Mouse (Mus musculus) forebrain, embryonic 16.5 days (tissue): ENCODE data around the gene Rps3a1. TPM values are rescaled to one million over a fixed set of nuclear protein-coding genes. Genes with fewer than 3 reads are reported as not detected.
"Not testable (repeated sequence)": the region's sequence is repeated elsewhere in the genome, so short reads cannot be mapped to it uniquely, and the experiment has no call there.

Experiments
- ATAC-seq: fragments of 200-750 bp; cut with Nextera tagmentation; 2 replicates; pipeline ENCODE4 v1.8.0; 2017; ENCODE audit warnings: mild to moderate bottlenecking, moderate library complexity
- H3K27ac ChIP-seq: fragments of 300-500 bp; sonication (generic); 2 replicates; pipeline ENCODE4 v1.5.1; 2014; ENCODE audit warnings: low read length, control low read depth
- H3K27me3 ChIP-seq: fragments of 300-500 bp; sonication (generic); replicated peaks from 2 replicates; pipeline ENCODE4 v1.6.1; 2014; ENCODE audit warnings: low read length; ENCODE audit not compliant: control insufficient read depth, insufficient read depth
- H3K36me3 ChIP-seq: fragments of 300-500 bp; sonication (generic); 2 replicates; pipeline ENCODE4 v1.6.1; 2014; ENCODE audit not compliant: control insufficient read depth, insufficient read depth
- H3K4me1 ChIP-seq: fragments of 300-500 bp; sonication (generic); replicated peaks from 2 replicates; pipeline ENCODE4 v1.6.1; 2014; ENCODE audit warnings: low read length; ENCODE audit not compliant: control insufficient read depth, insufficient read depth
- H3K4me2 ChIP-seq: fragments of 300-500 bp; sonication (generic); 2 replicates; pipeline ENCODE4 v1.6.1; 2014; ENCODE audit warnings: mild to moderate bottlenecking, low read length, control low read depth
- H3K4me3 ChIP-seq: fragments of 300-500 bp; sonication (generic); replicated peaks from 2 replicates; pipeline ENCODE4 v1.5.1; 2014; ENCODE audit warnings: mild to moderate bottlenecking, low read length, control low read depth
- H3K9ac ChIP-seq: fragments of 300-500 bp; sonication (generic); replicated peaks from 2 replicates; pipeline ENCODE4 v1.6.1; 2014; ENCODE audit warnings: low read depth, low read length, control low read depth
- H3K9me3 ChIP-seq: fragments of 300-500 bp; sonication (generic); 2 replicates; pipeline ENCODE4 v1.6.1; 2016; ENCODE audit warnings: low read length; ENCODE audit not compliant: control insufficient read depth
- WGBS: fragments of 180-500 bp; shearing (Covaris S2); extraction: QIAGEN DNeasy Blood & Tissue Kit; methylation state at CpG from one replicate; pipeline ENCODE4 v1.1.7; 2014; 5-methylcytosine and 5-hydroxymethylcytosine counted together
- polyA plus RNA-seq: library from polyadenylated mRNA; unstranded; fragments of >200 nt; fragmentation: Nextera tagmentation; extraction: Ambion mirVana; gene quantifications from 2 replicates; pipeline ENCODE4 v1.2.1, GENCODE M21; 2015

Rps3a1 gene
- polyA plus RNA-seq, 1 experiment from 2014 or later: 654 TPM

DNA sequence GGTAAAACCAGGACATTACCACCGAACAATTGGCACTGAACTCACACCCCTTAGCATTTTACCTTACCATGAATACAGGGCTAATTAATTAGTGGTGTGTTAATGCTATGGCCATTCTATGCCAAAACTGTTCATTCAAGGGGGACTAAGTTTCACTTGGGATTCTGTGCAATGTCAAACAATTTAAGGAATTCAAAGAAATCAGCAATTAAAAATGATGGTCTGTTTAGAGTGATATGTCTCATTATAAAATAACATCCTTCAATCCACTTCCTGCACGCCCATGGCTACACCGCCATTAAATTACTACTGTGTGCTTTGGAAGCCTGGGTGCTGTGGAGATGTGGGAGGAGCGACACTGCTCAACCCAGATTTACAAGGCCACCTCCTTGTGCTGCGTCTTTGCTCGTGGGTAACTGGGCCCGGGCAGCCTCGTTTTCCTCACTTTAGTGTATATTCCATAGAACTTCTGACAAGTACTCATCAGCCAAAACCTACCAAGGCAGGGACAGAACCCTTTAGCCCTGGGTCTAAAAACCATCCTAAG lies 36.3 kb downstream of the Rps3a1 start:
- WGBS: 46% methylated on average over 8 of the region's 8 CpGs
- Histone ChIP-seq H3K27me3 (no peaks in the 10 kb centered on the region), H3K4me3 (no peak overlapping the region), H3K9me3 (no peaks in the 10 kb centered on the region), H3K4me1 (no peaks in the 10 kb centered on the region), H3K36me3 (no peaks in the 10 kb centered on the region), H3K27ac (no peak overlapping the region), H3K4me2 (no peak overlapping the region), H3K9ac (no peak overlapping the region)
- no peak for ATAC-seq

DNA sequence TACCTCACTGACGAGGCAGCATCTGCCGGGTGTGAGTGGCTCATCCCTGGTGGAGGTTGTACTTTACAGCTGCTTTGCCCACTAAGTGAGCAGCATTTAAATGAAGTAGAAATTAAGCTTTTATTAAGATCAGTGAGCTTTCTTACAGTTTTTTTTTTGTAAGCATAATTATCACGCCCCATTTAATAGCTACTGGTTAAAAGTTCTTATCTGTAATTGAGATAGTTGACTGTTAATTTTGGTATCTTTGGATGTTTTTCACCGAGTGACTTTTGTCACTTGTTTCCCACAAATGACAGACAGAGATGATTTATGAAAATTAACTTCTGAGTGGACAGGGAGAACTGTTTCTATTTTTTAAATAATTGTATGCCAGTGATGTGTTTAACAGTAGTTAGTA lies 37.6 kb downstream of the Rps3a1 start:
- Histone ChIP-seq H3K4me3 (no peak overlapping the region), H3K9ac (no peak overlapping the region), H3K4me2 (no peak overlapping the region), H3K4me1 (no peaks in the 10 kb centered on the region), H3K27me3 (no peaks in the 10 kb centered on the region), H3K36me3 (no peaks in the 10 kb centered on the region), H3K9me3 (no peaks in the 10 kb centered on the region), H3K27ac (no peak overlapping the region)
- WGBS: 79% methylated on average over 4 of the region's 4 CpGs
- ATAC-seq: no peak

DNA sequence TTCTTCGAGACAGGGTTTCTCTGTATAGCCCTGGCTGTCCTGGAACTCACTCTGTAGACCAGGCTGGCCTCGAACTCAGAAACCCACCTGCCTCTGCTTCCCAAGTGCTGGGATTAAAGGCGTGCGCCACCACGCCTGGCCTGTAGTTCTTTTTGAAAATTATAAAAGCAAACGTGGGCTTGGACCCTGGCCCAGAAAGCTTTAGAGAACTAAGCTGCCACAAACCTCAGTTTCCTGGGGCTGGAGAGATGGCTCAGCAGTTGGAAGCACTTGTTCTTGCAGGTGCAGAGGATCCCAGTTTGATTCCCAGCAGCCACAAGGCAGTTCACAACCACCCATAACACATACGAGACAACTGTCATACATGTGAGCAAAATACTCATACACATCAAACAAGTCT lies 38.1 kb downstream of the Rps3a1 start:
- not testable (repeated sequence) for ATAC-seq, H3K27me3 ChIP-seq, H3K27ac ChIP-seq, H3K9me3 ChIP-seq, H3K36me3 ChIP-seq, H3K4me2 ChIP-seq, H3K9ac ChIP-seq, H3K4me3 ChIP-seq, H3K4me1 ChIP-seq
- 86% methylated on average over 7 of the region's 7 CpGs for WGBS

DNA sequence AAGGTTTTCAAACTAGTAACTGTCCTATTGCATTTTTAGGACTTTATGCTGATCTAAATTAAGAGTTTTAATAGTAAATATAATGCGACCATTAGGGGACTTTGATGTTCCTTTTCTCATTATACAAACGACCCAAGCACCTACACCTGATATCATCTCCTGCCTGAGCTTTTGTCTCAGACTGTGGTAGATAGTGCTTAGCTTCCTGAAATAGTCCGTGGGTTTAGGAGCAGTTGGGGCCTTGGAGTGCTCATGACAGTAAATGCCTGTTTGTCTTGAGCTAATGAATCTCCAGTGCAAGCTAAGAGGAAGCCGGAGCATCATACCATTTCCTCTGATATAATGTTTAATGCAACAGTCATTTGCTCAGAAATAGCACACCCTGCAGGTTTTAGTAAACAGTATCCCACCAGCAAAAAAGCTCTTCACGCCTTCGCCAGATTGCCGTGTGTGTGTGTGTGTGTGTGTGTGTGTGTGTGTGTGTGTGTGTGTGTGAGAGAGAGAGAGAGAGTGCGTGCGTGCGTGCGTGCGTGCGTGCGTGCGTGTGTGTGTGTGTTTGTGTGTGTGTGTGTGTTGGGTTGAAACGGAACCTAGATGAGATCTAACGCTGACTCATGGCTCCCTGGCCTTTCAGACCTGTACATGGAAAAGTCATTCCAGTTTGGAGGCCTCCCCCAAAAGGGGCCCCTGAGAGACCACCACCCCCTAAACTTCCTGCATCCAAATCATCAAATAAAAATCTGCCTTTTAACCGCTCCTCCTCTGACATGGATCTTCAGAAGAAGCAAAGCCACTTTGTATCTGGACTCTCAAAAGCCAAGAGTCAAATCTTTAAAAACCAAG lies 38.8 kb downstream of the Rps3a1 start:
- no peak overlapping the region for H3K27ac ChIP-seq
- H3K9ac ChIP-seq: no peak overlapping the region
- WGBS: 85% methylated on average over 12 of the region's 18 CpGs
- no peaks in the 10 kb centered on the region for H3K36me3 ChIP-seq
- H3K9me3 ChIP-seq: no peaks in the 10 kb centered on the region
- no peaks in the 10 kb centered on the region for H3K27me3 ChIP-seq
- ATAC-seq: no peak
- no peaks in the 10 kb centered on the region for H3K4me1 ChIP-seq
- no peak overlapping the region for H3K4me3 ChIP-seq
- no peak overlapping the region for H3K4me2 ChIP-seq

DNA sequence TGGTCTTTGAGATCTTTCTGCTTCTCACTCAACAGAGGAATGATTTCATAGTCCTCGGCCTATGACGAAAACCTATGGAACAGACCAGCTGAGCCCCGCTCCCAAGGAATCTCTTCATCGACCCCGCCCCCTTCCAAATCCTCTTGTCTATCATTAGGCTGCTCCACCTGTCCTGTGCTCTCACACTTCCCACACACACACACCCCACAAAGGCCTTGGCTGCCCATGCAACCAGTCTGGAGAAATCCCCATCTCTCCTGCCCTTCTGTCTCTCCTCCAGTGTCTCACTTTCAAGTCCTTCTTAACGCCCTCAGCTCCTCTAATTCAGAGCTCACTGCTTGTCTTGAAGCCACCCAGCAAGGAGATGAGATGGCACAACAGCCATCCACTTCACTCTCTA lies 40.5 kb downstream of the Rps3a1 start:
- H3K27ac ChIP-seq: no peak overlapping the region
- H3K9ac ChIP-seq: no peak overlapping the region
- H3K4me2 ChIP-seq: no peak overlapping the region
- H3K4me3 ChIP-seq: no peak overlapping the region
- ATAC-seq: no peak
- no peaks in the 10 kb centered on the region for H3K9me3 ChIP-seq
- no peaks in the 10 kb centered on the region for H3K36me3 ChIP-seq
- H3K27me3 ChIP-seq: no peaks in the 10 kb centered on the region
- H3K4me1 ChIP-seq: no peaks in the 10 kb centered on the region
- 85% methylated on average over 6 of the region's 6 CpGs for WGBS

DNA sequence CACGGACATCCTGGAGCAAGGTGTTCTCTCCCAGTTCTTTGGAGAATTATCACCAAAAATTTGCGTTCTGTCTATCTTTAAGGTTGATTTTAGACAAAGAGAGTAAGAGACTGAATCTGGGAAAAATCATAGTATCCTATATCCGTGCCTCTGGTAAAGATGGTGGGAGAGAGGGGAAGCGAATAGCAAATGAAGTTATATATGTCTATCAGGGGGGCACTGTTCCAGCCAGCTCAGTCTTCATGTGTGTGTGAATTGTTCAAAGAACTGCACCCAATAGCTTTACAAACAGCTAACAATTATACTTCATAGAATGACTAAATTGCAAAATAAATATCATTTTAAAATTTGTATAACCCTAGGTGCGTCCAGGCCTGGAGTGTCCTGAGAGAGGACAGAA lies 48.6 kb downstream of the Rps3a1 start:
- no peaks in the 10 kb centered on the region for H3K36me3 ChIP-seq
- no peak overlapping the region for H3K4me2 ChIP-seq
- WGBS: 65% methylated on average over 5 of the region's 5 CpGs
- no peaks in the 10 kb centered on the region for H3K27me3 ChIP-seq
- H3K9me3 ChIP-seq: no peaks in the 10 kb centered on the region
- H3K9ac ChIP-seq: no peak overlapping the region
- no peak overlapping the region for H3K4me3 ChIP-seq
- no peak for ATAC-seq
- peaks cover 8% of the 10 kb centered on the region for H3K4me1 ChIP-seq
- no peak overlapping the region for H3K27ac ChIP-seq

DNA sequence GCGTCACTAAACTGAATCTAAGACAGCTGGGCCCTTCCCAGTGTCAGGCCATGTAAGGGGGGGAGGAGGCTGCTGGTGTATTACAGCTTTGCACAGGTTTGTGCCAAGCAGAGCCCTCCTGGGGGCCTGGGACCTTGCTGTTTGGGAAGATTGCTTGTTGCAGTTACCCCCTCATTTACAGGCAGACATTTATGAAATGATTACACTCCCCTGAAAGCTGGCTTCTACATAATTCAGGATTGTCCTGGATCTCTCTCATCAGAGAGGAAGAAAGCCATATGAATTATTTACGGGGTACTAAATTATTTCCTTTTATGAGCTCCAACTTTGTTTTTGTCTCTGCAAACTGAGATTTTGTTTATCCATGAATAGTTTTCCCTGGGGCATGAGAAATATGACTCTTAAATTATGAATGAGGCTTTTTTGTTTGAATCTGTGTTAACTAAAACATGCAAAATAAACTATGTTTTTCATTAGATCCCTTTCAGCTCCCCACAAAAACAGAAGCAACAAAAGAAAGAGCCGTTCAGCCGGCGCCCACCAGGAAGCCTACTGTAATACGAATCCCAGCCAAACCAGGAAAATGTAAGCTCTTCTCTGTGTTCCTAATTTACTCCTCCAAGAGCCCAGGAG lies 49.2 kb downstream of the Rps3a1 start:
- no peak overlapping the region for H3K9ac ChIP-seq
- H3K27ac ChIP-seq: no peak overlapping the region
- ATAC-seq: peak; percentile 84
- peaks cover 8% of the 10 kb centered on the region for H3K4me1 ChIP-seq
- H3K27me3 ChIP-seq: no peaks in the 10 kb centered on the region
- H3K4me3 ChIP-seq: no peak overlapping the region
- WGBS: 15% methylated on average over 6 of the region's 6 CpGs
- no peaks in the 10 kb centered on the region for H3K36me3 ChIP-seq
- H3K9me3 ChIP-seq: no peaks in the 10 kb centered on the region
- H3K4me2 ChIP-seq: no peak overlapping the region

Other genes with a start within 250 kb of the Rps3a1 start
- gene Sh3d19, start 171.6 kb downstream of the Rps3a1 start, polyA plus RNA-seq: 8.7 and 9.7 TPM in 2 replicates
- gene Prss48, start 140.2 kb downstream of the Rps3a1 start, polyA plus RNA-seq: not detected in 2 replicates
- 2.0 and 2.3 TPM in 2 replicates for gene Lrba, start 82.0 kb upstream of the Rps3a1 start, polyA plus RNA-seq